Mouse (Mus musculus) heart, embryonic 11.5 days (tissue): ENCODE results near the gene Itpkb. TPM values are rescaled to one million over a fixed set of nuclear protein-coding genes. Genes with fewer than 3 reads are reported as not detected.
A peak's percentile ranks its signal among the peaks of the same experiment; 100 is the strongest.
"Not testable (repeated sequence)": the region's sequence is repeated elsewhere in the genome, so short reads cannot be mapped to it uniquely, and the experiment has no call there.

Experiments used
- ATAC-seq: fragments of 200-750 bp; cut with Nextera tagmentation; replicated peaks from 2 replicates; pipeline ENCODE4 v1.8.0; 2017; ENCODE audit warnings: moderate library complexity; ENCODE audit not compliant: insufficient number of reproducible peaks, low FRiP score, low TSS enrichment
- H3K27ac ChIP-seq: fragments of 300-500 bp; sonication (generic); 2 replicates; pipeline ENCODE4 v1.5.1; 2014; ENCODE audit warnings: mild to moderate bottlenecking, low read depth, low read length
- H3K27me3 ChIP-seq: fragments of 300-500 bp; sonication (generic); 2 replicates; pipeline ENCODE4 v1.6.1; 2014; ENCODE audit warnings: mild to moderate bottlenecking, low read length, mixed read lengths; ENCODE audit not compliant: control insufficient read depth, insufficient read depth
- H3K36me3 ChIP-seq: fragments of 300-500 bp; sonication (generic); 2 replicates; pipeline ENCODE4 v1.6.1; 2014; ENCODE audit warnings: mild to moderate bottlenecking, low read length, moderate library complexity, mixed read lengths; ENCODE audit not compliant: control insufficient read depth, insufficient read depth
- H3K4me1 ChIP-seq: fragments of 300-500 bp; sonication (generic); 2 replicates; pipeline ENCODE4 v1.6.1; 2014; ENCODE audit warnings: low read length; ENCODE audit not compliant: control insufficient read depth, insufficient read depth
- H3K4me2 ChIP-seq: fragments of 300-500 bp; sonication (generic); 2 replicates; pipeline ENCODE4 v1.6.1; 2014; ENCODE audit warnings: mild to moderate bottlenecking, moderate library complexity
- H3K4me3 ChIP-seq: fragments of 300-500 bp; sonication (generic); 2 replicates; pipeline ENCODE4 v1.5.1; 2014; ENCODE audit warnings: low read depth, low read length
- H3K9ac ChIP-seq: fragments of 300-500 bp; sonication (generic); 2 replicates; pipeline ENCODE4 v1.6.1; 2014; ENCODE audit warnings: mild to moderate bottlenecking, low read depth, low read length, moderate library complexity
- H3K9me3 ChIP-seq: fragments of 300-500 bp; sonication (generic); replicated peaks from 2 replicates; pipeline ENCODE4 v1.6.1; 2016; ENCODE audit warnings: low read length; ENCODE audit not compliant: control insufficient read depth
- WGBS: fragments of 180-500 bp; shearing (Covaris S2); extraction: QIAGEN DNeasy Blood & Tissue Kit; methylation state at CpG from one replicate; pipeline ENCODE4 v1.1.7; 2014; ENCODE audit not compliant: insufficient replicate concordance; 5-methylcytosine and 5-hydroxymethylcytosine counted together
- polyA plus RNA-seq: library from polyadenylated mRNA; unstranded; fragments of >200 nt; fragmentation: Nextera tagmentation; extraction: Ambion mirVana; gene quantifications from 2 replicates; pipeline ENCODE4 v1.2.1, GENCODE M21; 2014

Gene Itpkb
- polyA plus RNA-seq, 1 experiment from 2014 or later: 4.0 TPM

GRCm38 (mm10) chr1:180365180-180365810 lies 35.0 kb downstream of the Itpkb start:
- Histone ChIP-seq H3K27me3 (peaks cover 19% of the 10 kb centered on the region; the same call in 1 of the 2 replicates), H3K4me3 (peak overlapping the region; percentile 44), H3K9me3 (no peaks in the 10 kb centered on the region), H3K4me2 (peak overlapping the region; percentile 68), H3K9ac (peak overlapping the region; percentile 3; the same call in 1 of the 2 replicates), H3K27ac (peak overlapping the region; percentile 1; the same call in 1 of the 2 replicates), H3K36me3 (no peaks in the 10 kb centered on the region), H3K4me1 (peaks cover 32% of the 10 kb centered on the region)
- peak; percentile 87 for ATAC-seq
- 3% methylated on average over 29 of the region's 29 CpGs for WGBS

- Histone ChIP-seq H3K4me2 (peak overlapping the region; percentile 68; the same call in 1 of the 2 replicates), H3K9me3 (no peaks in the 10 kb centered on the region), H3K4me1 (peaks cover 40% of the 10 kb centered on the region), H3K4me3 (no peak overlapping the region), H3K27ac (no peak overlapping the region), H3K27me3 (peaks cover 19% of the 10 kb centered on the region; the same call in 1 of the 2 replicates), H3K9ac (no peak overlapping the region), H3K36me3 (no peaks in the 10 kb centered on the region)
- no peak for ATAC-seq
- WGBS: 74% methylated on average over 18 of the region's 18 CpGs
These were observed 35.9 kb downstream of the Itpkb start for GRCm38 (mm10) chr1:180365983-180366811.

- no peak for ATAC-seq
- no peaks in the 10 kb centered on the region for H3K9me3 ChIP-seq
- 0 out of 2 replicates have a peak overlapping the region, but pooled peaks have one; percentile 3 for H3K27ac ChIP-seq
- peaks cover 19% of the 10 kb centered on the region; the same call in 1 of the 2 replicates for H3K27me3 ChIP-seq
- peaks cover 48% of the 10 kb centered on the region for H3K4me1 ChIP-seq
- no peak overlapping the region for H3K4me3 ChIP-seq
- 64% methylated on average over 3 of the region's 3 CpGs for WGBS
- H3K36me3 ChIP-seq: no peaks in the 10 kb centered on the region
- no peak overlapping the region for H3K9ac ChIP-seq
- no peak overlapping the region for H3K4me2 ChIP-seq
These were observed 36.8 kb downstream of the Itpkb start for GRCm38 (mm10) chr1:180367045-180367619.

DNA sequence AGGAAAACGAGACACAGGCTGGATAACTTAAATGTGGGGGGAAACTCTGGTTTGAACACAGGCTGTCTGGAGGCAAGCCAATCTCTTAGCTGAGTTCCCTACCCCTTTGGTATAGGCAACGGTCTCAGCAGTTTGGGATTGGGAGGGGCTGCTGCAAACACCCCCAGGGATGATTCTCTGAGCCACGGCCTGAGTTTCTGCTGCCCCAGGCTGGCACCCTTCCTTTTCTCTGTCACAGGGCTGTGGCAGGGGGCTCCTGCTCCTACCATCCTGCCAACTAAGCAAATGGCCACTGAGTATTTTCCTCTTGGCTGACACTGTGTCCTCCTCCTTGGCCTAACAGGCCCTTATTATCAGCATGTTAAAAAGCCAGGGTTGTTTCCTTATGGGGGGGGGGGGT lies 37.3 kb downstream of the Itpkb start:
- H3K4me1 ChIP-seq: peaks cover 48% of the 10 kb centered on the region
- no peaks in the 10 kb centered on the region for H3K9me3 ChIP-seq
- H3K4me3 ChIP-seq: no peak overlapping the region
- no peaks in the 10 kb centered on the region for H3K36me3 ChIP-seq
- H3K9ac ChIP-seq: no peak overlapping the region
- ATAC-seq: no peak
- no peak overlapping the region for H3K27ac ChIP-seq
- H3K27me3 ChIP-seq: peaks cover 19% of the 10 kb centered on the region; the same call in 1 of the 2 replicates
- WGBS: 68% methylated on average over 3 of the region's 3 CpGs
- no peak overlapping the region for H3K4me2 ChIP-seq

DNA sequence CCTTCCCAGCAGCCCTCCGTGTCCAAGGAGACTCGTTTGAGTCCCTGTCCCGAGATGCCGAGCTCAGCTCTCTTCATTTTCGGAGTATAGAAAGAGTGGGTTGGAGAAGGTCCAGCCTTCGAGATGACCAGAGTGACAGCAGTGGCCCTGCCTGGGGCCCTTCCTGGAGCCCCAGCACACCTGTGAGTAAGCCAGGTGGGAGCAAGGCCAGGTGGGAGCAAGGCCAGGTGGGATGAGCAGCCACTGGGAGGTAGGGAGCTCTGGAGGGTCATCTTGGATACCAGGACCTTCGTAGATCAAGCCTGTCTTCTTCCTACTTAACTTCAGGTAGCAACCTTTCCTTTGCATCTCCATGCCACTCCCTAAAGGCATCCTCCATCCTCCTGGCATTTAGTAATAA lies 37.8 kb downstream of the Itpkb start:
- WGBS: 78% methylated on average over 7 of the region's 7 CpGs
- ATAC-seq: no peak
- Histone ChIP-seq H3K36me3 (no peaks in the 10 kb centered on the region), H3K9ac (no peak overlapping the region), H3K27ac (no peak overlapping the region), H3K27me3 (peaks cover 19% of the 10 kb centered on the region; the same call in 1 of the 2 replicates), H3K4me1 (peaks cover 47% of the 10 kb centered on the region), H3K9me3 (no peaks in the 10 kb centered on the region), H3K4me3 (no peak overlapping the region), H3K4me2 (no peak overlapping the region)

DNA sequence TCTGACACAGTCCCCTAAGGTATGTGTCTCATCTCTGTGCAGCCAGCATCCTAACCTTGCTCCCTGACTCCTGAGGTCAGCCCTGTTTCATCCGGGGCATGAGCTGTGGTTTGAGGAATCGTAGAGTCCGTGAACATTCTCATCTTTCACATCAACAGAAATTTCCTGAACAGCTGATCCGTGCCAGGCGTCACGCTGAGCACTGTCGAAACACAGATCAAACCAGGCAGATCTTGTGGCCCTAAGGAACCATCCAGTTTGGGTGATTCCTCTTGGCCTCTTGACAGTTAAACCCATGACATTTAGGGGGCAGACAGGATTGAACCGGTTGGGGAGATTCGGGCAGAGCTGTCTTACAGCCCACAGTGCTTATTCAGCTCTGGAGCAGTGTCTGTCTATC lies 38.4 kb downstream of the Itpkb start:
- no peak for ATAC-seq
- Histone ChIP-seq H3K36me3 (no peaks in the 10 kb centered on the region), H3K4me2 (no peak overlapping the region), H3K4me3 (no peak overlapping the region), H3K9me3 (no peaks in the 10 kb centered on the region), H3K9ac (no peak overlapping the region), H3K4me1 (peaks cover 45% of the 10 kb centered on the region), H3K27me3 (peaks cover 19% of the 10 kb centered on the region; the same call in 1 of the 2 replicates), H3K27ac (no peak overlapping the region)
- 68% methylated on average over 9 of the region's 9 CpGs for WGBS

DNA sequence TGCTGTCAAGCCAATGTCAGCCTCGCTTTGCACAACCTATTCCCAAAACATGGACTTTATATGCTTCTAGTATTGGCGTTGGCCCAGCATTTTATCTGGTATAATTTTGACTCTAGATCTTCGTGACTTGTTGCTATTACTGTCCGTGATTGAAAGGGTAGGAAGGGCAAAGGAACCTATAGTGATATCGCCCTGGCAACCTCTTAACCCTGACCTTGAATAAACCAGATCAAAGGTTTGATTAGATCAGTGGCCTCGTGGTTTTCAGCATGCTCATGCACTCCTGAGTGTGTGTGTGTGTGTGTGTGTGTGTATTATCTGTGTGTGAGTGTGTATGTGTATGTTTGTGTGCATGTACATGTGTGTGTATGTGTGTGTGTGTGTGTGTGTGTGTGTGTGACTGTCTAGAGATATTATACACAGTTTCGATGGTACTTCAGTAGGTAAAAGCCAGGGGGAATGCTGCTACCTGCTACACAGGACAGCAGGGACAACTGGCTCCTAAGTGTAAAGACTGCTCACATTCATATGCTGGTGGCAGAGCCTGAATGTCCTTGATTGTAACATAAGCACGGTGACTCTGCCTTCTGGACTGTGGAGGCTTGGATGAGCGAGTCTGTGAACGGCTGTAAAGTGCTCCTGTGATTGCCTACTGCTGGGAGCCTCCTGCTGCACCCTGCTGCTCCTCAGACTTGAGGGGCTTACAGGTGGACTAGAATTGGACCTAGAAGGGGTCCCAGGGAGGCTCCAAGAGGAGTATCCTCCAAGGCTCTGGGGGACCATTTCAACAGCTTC lies 40.8 kb downstream of the Itpkb start:
- H3K27me3 ChIP-seq: peaks cover 19% of the 10 kb centered on the region; the same call in 1 of the 2 replicates
- H3K36me3 ChIP-seq: no peaks in the 10 kb centered on the region
- peaks cover 40% of the 10 kb centered on the region for H3K4me1 ChIP-seq
- H3K9ac ChIP-seq: no peak overlapping the region
- ATAC-seq: no peak
- no peak overlapping the region for H3K4me2 ChIP-seq
- no peak overlapping the region for H3K4me3 ChIP-seq
- no peak overlapping the region for H3K27ac ChIP-seq
- 68% methylated on average over 10 of the region's 10 CpGs for WGBS
- H3K9me3 ChIP-seq: no peaks in the 10 kb centered on the region

- not testable (repeated sequence) for H3K4me2 ChIP-seq, H3K9me3 ChIP-seq, H3K36me3 ChIP-seq, H3K27me3 ChIP-seq, ATAC-seq, H3K4me3 ChIP-seq, H3K27ac ChIP-seq, H3K9ac ChIP-seq
- H3K4me1 ChIP-seq: peaks cover 32% of the 10 kb centered on the region
- 82% methylated on average over 5 of the region's 5 CpGs for WGBS
These were observed 42.0 kb downstream of the Itpkb start for GRCm38 (mm10) chr1:180372258-180372657.
